9 mouse cellular contexts compared by ENCODE assay signal in genomic region chr13:110967109-110967508, GRCm38 (mm10).
DNase-seq lines count a peak whose midpoint lies in the region; ATAC-seq and TF ChIP-seq lines count a peak whose summit lies in the region.
"Had no signal": no experiment of that assay in that cellular context is flagged by ENCODE, and none has a peak within 500 bp of the region (broad histone marks: within the 10 kb centered on the region; RNA-seq: fewer than 3 reads in every experiment).

No protein-coding gene starts in this region.

- H3K4me1 ChIP-seq in forebrain, embryonic 10.5 days = peaks cover 10% of the 10 kb centered on the region
- H3K4me1 ChIP-seq in forebrain, embryonic 12.5 days = peaks cover 9% of the 10 kb centered on the region; the same call in 1 of the 2 replicates
- H3K4me1 ChIP-seq in ES-E14 (ENCODE audit: control insufficient read depth in 2 of 2, insufficient read depth in 2 of 2, low read length in 2 of 2, poor library complexity in 1 of 2) = no peaks in the 10 kb centered on the region
- H3K4me1 ChIP-seq in kidney, postnatal 0 days (replicated peaks; ENCODE audit: insufficient read depth, low read length) = 0 out of 2 replicates have a peak, but pooled peaks cover 8% of the 10 kb centered on the region
- H3K4me1 ChIP-seq: neural tube, embryonic 12.5 days had no signal

- TF ChIP-seq CTCF in kidney, postnatal 0 days (IDR thresholded peaks at IDR 0.05; ENCODE audit: low read depth) = no peak

- no peak overlapping the region for H3K4me2 ChIP-seq in forebrain, embryonic 12.5 days
- no peak overlapping the region for H3K4me2 ChIP-seq in kidney, postnatal 0 days (ENCODE audit: low read length)
- H3K4me2 ChIP-seq: neural tube, embryonic 12.5 days had no signal

- no peaks in the 10 kb centered on the region for H3K27me3 ChIP-seq in forebrain, embryonic 10.5 days (ENCODE audit: poor library complexity, severe bottlenecking)
- H3K27me3 ChIP-seq in forebrain, embryonic 12.5 days = no peaks in the 10 kb centered on the region
- H3K27me3 ChIP-seq in kidney, postnatal 0 days (ENCODE audit: insufficient read depth, low read length) = no peaks in the 10 kb centered on the region
- H3K27me3 ChIP-seq: neural tube, embryonic 12.5 days had no signal

- no peaks in the 10 kb centered on the region for H3K9me3 ChIP-seq in forebrain, embryonic 10.5 days
- no peaks in the 10 kb centered on the region for H3K9me3 ChIP-seq in forebrain, embryonic 12.5 days
- no peaks in the 10 kb centered on the region for H3K9me3 ChIP-seq in ES-E14 (ENCODE audit: control insufficient read depth, insufficient read depth, low read depth, low read length)
- H3K9me3 ChIP-seq in kidney, postnatal 0 days (replicated peaks; ENCODE audit: low read length) = no peaks in the 10 kb centered on the region
- H3K9me3 ChIP-seq: neural tube, embryonic 12.5 days had no signal

- H3K9ac ChIP-seq in forebrain, embryonic 12.5 days = no peak overlapping the region
- H3K9ac ChIP-seq in ES-E14 (ENCODE audit: insufficient read depth, low read depth, low read length, poor library complexity, severe bottlenecking) = no peak overlapping the region
- H3K9ac ChIP-seq in kidney, postnatal 0 days (ENCODE audit: low read depth, low read length) = no peak overlapping the region
- H3K9ac ChIP-seq: neural tube, embryonic 12.5 days had no signal

- H3K27ac ChIP-seq in forebrain, embryonic 10.5 days = peak overlapping the region; percentile 74
- H3K27ac ChIP-seq in forebrain, embryonic 12.5 days = no peak overlapping the region
- no peak overlapping the region for H3K27ac ChIP-seq in ES-E14 (ENCODE audit: insufficient read depth, low read depth, low read length, poor library complexity, severe bottlenecking)
- peak overlapping the region; percentile 55; the same call in 1 of the 2 replicates for H3K27ac ChIP-seq in kidney, postnatal 0 days
- H3K27ac ChIP-seq: neural tube, embryonic 12.5 days had no signal

- in situ Hi-C loops in ES-E14 (cut with MboI; ENCODE audit: low sequenced_read_pairs in 2 of 2, unreplicated experiment in 2 of 2) = loop anchor here (5.0 to 10.0 kb wide), 2 partner anchors 572 to 575 kb away; partner anchors contain the start of gene Plk2 (in 1 of the 2)

- 65% methylated on average over 8 of the region's 8 CpGs for WGBS in forebrain, embryonic 10.5 days
- 66% methylated on average over 8 of the region's 8 CpGs for WGBS in forebrain, embryonic 12.5 days
- 25% methylated on average over 8 of the region's 8 CpGs for WGBS in kidney, postnatal 0 days

- DNase-seq in forebrain, embryonic 10.5 days (ENCODE audit: extremely low spot score, low spot score) = peak; percentile 16
- peak; percentile 7 for DNase-seq in ES-E14 (ENCODE audit: low read depth, low spot score)
- DNase-seq in heart, adult 11 months = peak; percentile 97
- DNase-seq in kidney, postnatal 0 days (ENCODE audit: low spot score) = peak; percentile 58
- peak; percentile 5 for DNase-seq in ovary, postnatal 14 days (ENCODE audit: low spot score)
- no peak for DNase-seq in layer of hippocampus, adult 9-11 months
- no peak for DNase-seq in adipocyte (ENCODE audit: low spot score)

- no peaks in the 10 kb centered on the region for H3K36me3 ChIP-seq in forebrain, embryonic 10.5 days (replicated peaks)
- no peaks in the 10 kb centered on the region for H3K36me3 ChIP-seq in forebrain, embryonic 12.5 days (replicated peaks)
- H3K36me3 ChIP-seq in ES-E14 (ENCODE audit: control insufficient read depth, insufficient read depth, low read length, poor library complexity, severe bottlenecking) = no peaks in the 10 kb centered on the region
- H3K36me3 ChIP-seq in kidney, postnatal 0 days (ENCODE audit: insufficient read depth, low read length) = no peaks in the 10 kb centered on the region
- H3K36me3 ChIP-seq: neural tube, embryonic 12.5 days had no signal

- no peak for ATAC-seq in forebrain, embryonic 12.5 days (ENCODE audit: low FRiP score)
- peak; percentile 33; the same call in 1 of the 2 replicates for ATAC-seq in kidney, postnatal 0 days (replicated peaks; ENCODE audit: low FRiP score, low read depth)

- no peak overlapping the region for H3K4me3 ChIP-seq in forebrain, embryonic 10.5 days
- no peak overlapping the region for H3K4me3 ChIP-seq in forebrain, embryonic 12.5 days (replicated peaks)
- H3K4me3 ChIP-seq in ES-E14 (ENCODE audit: insufficient read depth in 1 of 2, low read depth in 1 of 2, low read length in 2 of 2, poor library complexity in 1 of 2, severe bottlenecking in 1 of 2) = no peak overlapping the region
- H3K4me3 ChIP-seq in kidney, postnatal 0 days (replicated peaks; ENCODE audit: low read depth, low read length) = no peak overlapping the region
- H3K4me3 ChIP-seq: neural tube, embryonic 12.5 days had no signal

TF ChIP-seq in ES-E14, 5 proteins besides CTCF, POLR2A, EP300 and RAD21:
- TF ChIP-seq MAFK (IDR thresholded peaks at IDR 0.05; ENCODE audit: insufficient read depth, low read depth, low read length) (no peak), HCFC1 (IDR thresholded peaks at IDR 0.05; ENCODE audit: borderline replicate concordance, insufficient read depth, low read length) (no peak), CHD2 (IDR thresholded peaks at IDR 0.05; ENCODE audit: low read depth, low read length) (no peak), ZC3H11A (IDR thresholded peaks at IDR 0.05; ENCODE audit: borderline replicate concordance, low read depth, low read length) (no peak), ZNF384 (IDR thresholded peaks at IDR 0.05; ENCODE audit: low read depth, low read length) (no peak)
TF ChIP-seq in ES-E14: peak in this region for 0.

Comparison
In these comparisons a context has a peak if more than half of its experiments do, and no peak if none do; other contexts are left out.
1. H3K27ac ChIP-seq: peak in forebrain, embryonic 10.5 days (single experiment) and kidney, postnatal 0 days (single experiment); none in forebrain, embryonic 12.5 days (single experiment) and ES-E14 (single experiment).
2. DNase-seq: peak in forebrain, embryonic 10.5 days (single experiment), ES-E14 (single experiment), heart, adult 11 months (single experiment), kidney, postnatal 0 days (single experiment) and ovary, postnatal 14 days (single experiment); none in layer of hippocampus, adult 9-11 months (single experiment) and adipocyte (single experiment).